Mouse (Mus musculus): ENCODE data around the gene D130043K22Rik. TPM values are rescaled to one million over a fixed set of nuclear protein-coding genes. Genes with fewer than 3 reads are reported as not detected.
A peak's percentile ranks its signal among the peaks of the same experiment; 100 is the strongest.
"Not testable (repeated sequence)": the region's sequence is repeated elsewhere in the genome, so short reads cannot be mapped to it uniquely, and the experiment has no call there.

D130043K22Rik gene
- polyA plus RNA-seq, 1 experiment = 5.6 TPM

DNA sequence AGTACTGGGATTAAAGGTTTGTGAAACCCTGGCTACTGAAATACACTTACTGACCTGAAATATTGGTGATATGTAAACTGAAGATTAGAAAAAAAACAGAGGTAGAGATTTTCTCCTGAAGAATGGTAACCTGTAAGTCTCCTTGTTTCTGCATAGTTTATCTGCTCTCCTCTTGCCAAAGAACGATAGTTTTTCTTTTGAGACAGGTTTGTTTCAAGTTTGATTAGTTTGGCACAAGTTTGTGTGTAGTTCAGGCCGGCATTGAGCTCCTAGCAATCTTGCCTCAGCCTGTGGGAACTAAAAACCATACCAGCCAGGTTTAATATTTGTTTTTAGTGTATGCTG, 12.2 kb upstream of the D130043K22Rik start:
- 9% methylated on average over 2 of the region's 2 CpGs for WGBS

GRCm38 (mm10) chr13:24837765-24838164, 7.2 kb upstream of the D130043K22Rik start:
- not testable (repeated sequence) for H3K27ac ChIP-seq (ENCODE audit: insufficient read depth, low read length); H3K4me3 ChIP-seq (replicated peaks; ENCODE audit: insufficient read depth, low read depth, low read length); H3K27me3 ChIP-seq (ENCODE audit: control insufficient read depth, insufficient read depth, low read length); H3K4me1 ChIP-seq (ENCODE audit: control insufficient read depth, insufficient read depth, low read length); DNase-seq
- WGBS = 94% methylated on average over 8 of the region's 8 CpGs

More for the DNA sequence above, 12.2 kb upstream of the D130043K22Rik start:
- H3K27ac ChIP-seq (ENCODE audit: insufficient read depth, low read length) = no peak overlapping the region
- peak overlapping the region; percentile 81 for H3K4me3 ChIP-seq (replicated peaks; ENCODE audit: insufficient read depth, low read depth, low read length)
- no peaks in the 10 kb centered on the region for H3K27me3 ChIP-seq (ENCODE audit: control insufficient read depth, insufficient read depth, low read length)
- TF ChIP-seq POLR2A (IDR thresholded peaks at IDR 0.05; ENCODE audit: borderline replicate concordance, insufficient read depth, low read length) = no peak
- TF ChIP-seq CTCF (IDR thresholded peaks at IDR 0.05; ENCODE audit: borderline replicate concordance, insufficient read depth, low read depth, low read length) = no peak
- DNase-seq = no peak
- peaks cover 2% of the 10 kb centered on the region; the same call in 1 of the 2 replicates for H3K4me1 ChIP-seq (ENCODE audit: control insufficient read depth, insufficient read depth, low read length)

GRCm38 (mm10) chr13:24839831-24840230, 5.1 kb upstream of the D130043K22Rik start:
- DNase-seq = no peak
- TF ChIP-seq POLR2A (IDR thresholded peaks at IDR 0.05; ENCODE audit: borderline replicate concordance, insufficient read depth, low read length) (no peak), CTCF (IDR thresholded peaks at IDR 0.05; ENCODE audit: borderline replicate concordance, insufficient read depth, low read depth, low read length) (no peak)
- Histone ChIP-seq H3K27me3 (ENCODE audit: control insufficient read depth, insufficient read depth, low read length) (no peaks in the 10 kb centered on the region), H3K27ac (ENCODE audit: insufficient read depth, low read length) (no peak overlapping the region), H3K4me3 (replicated peaks; ENCODE audit: insufficient read depth, low read depth, low read length) (no peak overlapping the region), H3K4me1 (ENCODE audit: control insufficient read depth, insufficient read depth, low read length) (no peaks in the 10 kb centered on the region)
- WGBS = 45% methylated on average over 3 of the region's 3 CpGs

- no peak for TF ChIP-seq POLR2A (IDR thresholded peaks at IDR 0.05; ENCODE audit: borderline replicate concordance, insufficient read depth, low read length)
- TF ChIP-seq CTCF (IDR thresholded peaks at IDR 0.05; ENCODE audit: borderline replicate concordance, insufficient read depth, low read depth, low read length) = no peak
Measured at GRCm38 (mm10) chr13:24841702-24842101, 3.2 kb upstream of the D130043K22Rik start.

GRCm38 (mm10) chr13:24849318-24849717, 4.4 kb downstream of the D130043K22Rik start:
- Histone ChIP-seq H3K4me1 (ENCODE audit: control insufficient read depth, insufficient read depth, low read length) (no peaks in the 10 kb centered on the region), H3K27me3 (ENCODE audit: control insufficient read depth, insufficient read depth, low read length) (no peaks in the 10 kb centered on the region), H3K4me3 (replicated peaks; ENCODE audit: insufficient read depth, low read depth, low read length) (no peak overlapping the region), H3K27ac (ENCODE audit: insufficient read depth, low read length) (no peak overlapping the region)
- WGBS = 67% methylated on average over 4 of the region's 4 CpGs
- no peak for DNase-seq
- TF ChIP-seq CTCF (IDR thresholded peaks at IDR 0.05; ENCODE audit: borderline replicate concordance, insufficient read depth, low read depth, low read length) (no peak), POLR2A (IDR thresholded peaks at IDR 0.05; ENCODE audit: borderline replicate concordance, insufficient read depth, low read length) (no peak)

More at GRCm38 (mm10) chr13:24841702-24842101, 3.2 kb upstream of the D130043K22Rik start:
- Histone ChIP-seq H3K4me1 (ENCODE audit: control insufficient read depth, insufficient read depth, low read length) (no peaks in the 10 kb centered on the region), H3K27ac (ENCODE audit: insufficient read depth, low read length) (no peak overlapping the region), H3K27me3 (ENCODE audit: control insufficient read depth, insufficient read depth, low read length) (no peaks in the 10 kb centered on the region), H3K4me3 (replicated peaks; ENCODE audit: insufficient read depth, low read depth, low read length) (no peak overlapping the region)
- WGBS = 86% methylated on average over 3 of the region's 3 CpGs
- no peak for DNase-seq

GRCm38 (mm10) chr13:24851989-24852388, 7.1 kb downstream of the D130043K22Rik start:
- DNase-seq = no peak
- no peaks in the 10 kb centered on the region for H3K4me1 ChIP-seq (ENCODE audit: control insufficient read depth, insufficient read depth, low read length)
- TF ChIP-seq POLR2A (IDR thresholded peaks at IDR 0.05; ENCODE audit: borderline replicate concordance, insufficient read depth, low read length) (no peak), CTCF (IDR thresholded peaks at IDR 0.05; ENCODE audit: borderline replicate concordance, insufficient read depth, low read depth, low read length) (no peak)
- H3K27ac ChIP-seq (ENCODE audit: insufficient read depth, low read length) = no peak overlapping the region
- no peak overlapping the region for H3K4me3 ChIP-seq (replicated peaks; ENCODE audit: insufficient read depth, low read depth, low read length)
- 85% methylated on average over 2 of the region's 2 CpGs for WGBS
- no peaks in the 10 kb centered on the region for H3K27me3 ChIP-seq (ENCODE audit: control insufficient read depth, insufficient read depth, low read length)

DNA sequence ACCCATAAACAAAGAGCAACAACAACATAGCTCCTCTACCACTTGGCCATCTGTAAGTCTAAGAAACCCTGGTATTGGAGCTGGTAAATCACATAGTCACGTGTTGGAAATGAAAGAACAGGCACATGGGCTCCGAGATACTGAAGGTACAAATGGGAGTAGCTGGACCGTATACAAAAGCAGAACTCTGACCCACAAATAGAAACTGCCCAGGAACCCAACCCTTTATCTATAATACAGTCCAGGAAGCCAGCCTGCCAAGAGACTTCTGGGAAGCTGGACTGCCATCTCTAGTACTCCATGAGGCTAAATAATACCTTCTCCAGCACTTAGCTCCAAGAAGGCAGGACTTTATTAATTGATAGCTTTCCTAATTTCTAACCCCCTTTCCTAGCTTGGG, 7.6 kb downstream of the D130043K22Rik start:
- WGBS = 86% methylated on average over 3 of the region's 3 CpGs
- no peak for TF ChIP-seq POLR2A (IDR thresholded peaks at IDR 0.05; ENCODE audit: borderline replicate concordance, insufficient read depth, low read length)
- TF ChIP-seq CTCF (IDR thresholded peaks at IDR 0.05; ENCODE audit: borderline replicate concordance, insufficient read depth, low read depth, low read length) = no peak
- no peak overlapping the region for H3K27ac ChIP-seq (ENCODE audit: insufficient read depth, low read length)

GRCm38 (mm10) chr13:24859115-24859514, 14.2 kb downstream of the D130043K22Rik start:
- H3K4me1 ChIP-seq (ENCODE audit: control insufficient read depth, insufficient read depth, low read length) = no peaks in the 10 kb centered on the region
- no peak overlapping the region for H3K4me3 ChIP-seq (replicated peaks; ENCODE audit: insufficient read depth, low read depth, low read length)
- H3K27me3 ChIP-seq (ENCODE audit: control insufficient read depth, insufficient read depth, low read length) = no peaks in the 10 kb centered on the region
- TF ChIP-seq CTCF (IDR thresholded peaks at IDR 0.05; ENCODE audit: borderline replicate concordance, insufficient read depth, low read depth, low read length) (no peak), POLR2A (IDR thresholded peaks at IDR 0.05; ENCODE audit: borderline replicate concordance, insufficient read depth, low read length) (no peak)
- no peak for DNase-seq
- H3K27ac ChIP-seq (ENCODE audit: insufficient read depth, low read length) = no peak overlapping the region

More for the DNA sequence above, 7.6 kb downstream of the D130043K22Rik start:
- H3K27me3 ChIP-seq (ENCODE audit: control insufficient read depth, insufficient read depth, low read length) = no peaks in the 10 kb centered on the region
- no peak overlapping the region for H3K4me3 ChIP-seq (replicated peaks; ENCODE audit: insufficient read depth, low read depth, low read length)
- DNase-seq = no peak
- H3K4me1 ChIP-seq (ENCODE audit: control insufficient read depth, insufficient read depth, low read length) = no peaks in the 10 kb centered on the region

Data from cerebellum, adult 2 months (tissue).